Mouse (Mus musculus) MEL (cell line): Measurements from ENCODE around the gene Itgb8.

ENCODE experiments used
- CTCF ChIP-seq, 3 experiments: IDR thresholded peaks in 2 of 3; conservative IDR thresholded peaks in 1 of 3; 2 replicates each; pipeline ENCODE4 v1.5.1; 2011 to 2012; ENCODE audit warnings: low read length in 3 of 3, low read depth in 2 of 3, mild to moderate bottlenecking in 2 of 3, improper control_type of control experiment in 1 of 3, inconsistent platforms in 1 of 3, mixed read lengths in 1 of 3, moderate library complexity in 1 of 3; ENCODE audit not compliant: control insufficient read depth in 1 of 3, insufficient read depth in 1 of 3, poor library complexity in 1 of 3, severe bottlenecking in 1 of 3
- ELF1 ChIP-seq: IDR thresholded peaks from 2 replicates; pipeline ENCODE4 v1.6.1; 2014; ENCODE audit warnings: low read depth, mild to moderate bottlenecking, inconsistent platforms, low read length, improper control_type of control experiment, moderate library complexity
- MAFK ChIP-seq: IDR thresholded peaks from 2 replicates; pipeline ENCODE4 v1.6.1; 2011; ENCODE audit warnings: low read depth, mild to moderate bottlenecking, low read length, improper control_type of control experiment, borderline replicate concordance
- NELFE ChIP-seq: IDR thresholded peaks from 2 replicates; pipeline ENCODE4 v1.6.1; 2011; ENCODE audit warnings: low read depth, low read length, improper control_type of control experiment
- NRF1 ChIP-seq: IDR thresholded peaks from 2 replicates; pipeline ENCODE4 v1.6.1; 2014; ENCODE audit warnings: low read depth, mild to moderate bottlenecking, inconsistent platforms, low read length, improper control_type of control experiment, moderate library complexity; ENCODE audit not compliant: poor library complexity, insufficient read depth, severe bottlenecking
- POLR2A ChIP-seq, 2 experiments: IDR thresholded peaks; 2 replicates each; pipeline ENCODE4 v1.6.1; 2011 to 2012; ENCODE audit warnings: low read length in 2 of 2, mild to moderate bottlenecking in 2 of 2, control low read depth in 1 of 2, improper control_type of control experiment in 1 of 2, low read depth in 1 of 2, moderate library complexity in 1 of 2; ENCODE audit not compliant: control insufficient read depth in 1 of 2, insufficient read depth in 1 of 2, poor library complexity in 1 of 2
- POLR2AphosphoS5 ChIP-seq: IDR thresholded peaks from 2 replicates; pipeline ENCODE4 v1.6.1; 2012; ENCODE audit warnings: low read depth, borderline replicate concordance, mild to moderate bottlenecking, inconsistent platforms, low read length, moderate library complexity, mixed read lengths

- TF ChIP-seq POLR2AphosphoS5, result no peak
- no peak for TF ChIP-seq NRF1
- no peak for TF ChIP-seq ELF1
- TF ChIP-seq POLR2A (IDR thresholded peaks at IDR 0.05; ENCODE audit: control insufficient read depth in 1 of 2, insufficient read depth in 1 of 2, low read depth in 1 of 2, low read length in 2 of 2, poor library complexity in 1 of 2), result no peak
- no peak for TF ChIP-seq CTCF (IDR thresholded peaks at IDR 0.05 in 2 of 3, conservative IDR thresholded peaks at IDR 0.05 in 1 of 3; ENCODE audit: control insufficient read depth in 1 of 3, insufficient read depth in 1 of 3, low read depth in 2 of 3, low read length in 3 of 3, poor library complexity in 1 of 3, severe bottlenecking in 1 of 3)
- no peak for TF ChIP-seq MAFK
- TF ChIP-seq NELFE, result no peak
Observed at GRCm38 (mm10) chr12:119146031-119146430, 92.6 kb downstream of the Itgb8 start.
